Mouse (Mus musculus): ENCODE data around the gene Srsf3. TPM values are rescaled to one million over a fixed set of nuclear protein-coding genes. Genes with fewer than 3 reads are reported as not detected.
"Not testable (repeated sequence)": the region's sequence is repeated elsewhere in the genome, so short reads cannot be mapped to it uniquely, and the experiment has no call there.

Srsf3 gene
- 820 and 832 TPM in 2 replicates for polyA plus RNA-seq (2016; fragmentation: Nextera tagmentation; extraction: Ambion mirVana)

DNA sequence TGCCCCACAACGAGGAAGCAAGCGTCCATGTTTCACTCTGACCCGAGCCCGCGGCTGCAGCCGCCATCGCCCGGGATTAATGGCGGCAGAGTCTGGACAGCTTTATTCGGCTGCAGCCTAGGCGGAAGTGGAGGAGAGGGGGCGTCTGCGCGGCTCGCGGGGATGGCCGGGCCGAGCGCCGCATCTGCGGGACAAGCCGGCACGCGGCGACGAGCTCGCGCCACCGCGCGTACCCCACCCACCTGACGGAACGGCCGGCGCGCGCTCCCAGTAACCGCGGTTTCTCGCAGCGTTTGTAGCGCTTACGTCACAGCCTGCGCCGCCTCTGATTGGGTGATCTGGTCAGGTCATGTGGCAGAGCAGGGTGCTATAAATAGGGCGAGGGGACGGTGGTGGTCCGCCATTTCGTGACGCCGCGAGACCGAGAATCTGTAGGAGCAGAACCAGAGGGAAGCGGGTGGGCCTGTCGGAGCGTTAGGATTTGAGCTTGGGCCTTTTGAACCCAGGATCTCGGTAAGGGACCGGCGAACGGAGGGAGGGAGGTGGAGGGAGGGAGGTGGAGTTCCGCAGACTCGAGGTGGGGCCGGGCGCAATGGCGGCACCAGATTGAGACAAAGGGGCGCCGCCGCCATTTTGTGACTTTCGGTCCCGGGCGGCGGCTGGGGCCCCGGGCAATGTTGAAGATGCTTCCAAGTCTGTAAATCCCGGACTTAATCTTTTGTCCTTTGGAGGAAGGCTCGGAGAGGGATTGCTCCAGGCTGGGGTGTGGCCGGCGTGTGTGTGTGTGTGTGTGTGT lies at the start of gene Srsf3:
Gene Srsf3 (plus strand): TSS at position 355 of the 796 bp plus-strand sequence.
- Histone ChIP-seq H3K27me3 (ENCODE audit: low read depth, poor library complexity, severe bottlenecking) (no peaks in the 10 kb centered on the region), H3K27ac (peak within 1 kb of the TSS; percentile 98), H3K36me3 (peaks cover 33% of the 10 kb centered on the region), H3K9me3 (replicated peaks) (no peaks in the 10 kb centered on the region), H3K4me1 (peaks cover 11% of the 10 kb centered on the region), H3K4me3 (peak within 1 kb of the TSS; percentile 83)
- DNase-seq (ENCODE audit: low spot score), result peak; percentile 100
- under 1% methylated on average over 77 of the region's 77 CpGs for WGBS

DNA sequence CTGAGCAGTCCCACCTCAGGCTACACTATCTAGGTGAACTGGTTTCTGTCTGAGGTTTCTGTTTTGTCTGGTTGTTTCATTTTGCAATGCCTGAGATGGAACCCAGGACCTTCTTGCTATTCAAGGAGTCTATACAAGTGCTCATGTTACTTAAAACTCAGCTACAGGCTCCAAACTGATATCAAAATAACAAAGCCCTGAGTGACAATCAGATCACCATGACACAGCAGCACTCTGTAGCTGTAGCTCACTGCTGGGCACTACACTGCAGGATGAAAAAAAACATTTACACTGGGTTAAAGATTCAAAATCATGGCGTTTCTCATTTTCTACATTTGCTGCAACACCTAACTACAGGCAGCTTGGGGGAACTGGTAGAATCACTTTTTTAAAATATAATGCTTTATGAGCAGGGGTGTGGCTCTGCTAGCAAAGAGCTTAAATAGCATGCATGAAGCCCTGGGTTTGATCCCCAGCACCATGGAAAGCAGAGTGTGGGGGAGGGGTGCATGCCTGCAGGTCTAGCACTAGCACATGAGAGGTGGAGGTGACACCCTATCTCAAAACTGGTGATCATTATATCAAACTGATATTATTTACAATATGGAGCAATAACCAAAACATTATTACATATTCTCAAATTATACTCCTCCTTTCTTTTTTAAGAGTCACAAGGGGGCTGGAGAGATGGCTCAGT lies 47.6 kb upstream of the Srsf3 start:
- Histone ChIP-seq H3K9me3 (replicated peaks) (no peaks in the 10 kb centered on the region), H3K27me3 (ENCODE audit: low read depth, poor library complexity, severe bottlenecking) (no peaks in the 10 kb centered on the region), H3K27ac (no peak overlapping the region), H3K4me1 (no peaks in the 10 kb centered on the region; the same call in 1 of the 2 replicates), H3K4me3 (no peak overlapping the region), H3K36me3 (peaks cover 92% of the 10 kb centered on the region)
- DNase-seq (ENCODE audit: low spot score), result no peak
- 81% methylated on average over 1 of the region's 1 CpGs for WGBS

DNA sequence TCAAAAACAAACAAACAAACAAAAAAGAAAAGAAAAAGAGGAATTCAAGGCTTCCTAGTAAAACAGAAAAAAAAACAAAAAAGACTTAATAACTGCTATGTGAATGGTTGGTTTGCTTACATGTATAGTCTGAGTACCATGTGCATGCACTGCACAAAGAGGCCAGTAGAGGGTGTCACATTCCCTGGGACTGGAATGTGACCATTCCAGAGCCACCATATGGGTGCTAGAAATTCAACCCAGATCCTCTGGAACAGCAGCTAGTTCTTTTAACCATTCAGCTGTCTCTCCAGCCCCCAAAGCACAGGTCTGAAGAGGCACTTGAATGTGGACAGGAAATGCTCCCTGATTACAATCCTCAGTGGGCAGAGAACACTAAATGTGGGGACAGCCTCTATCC lies 45.6 kb upstream of the Srsf3 start:
- no peak overlapping the region for H3K27ac ChIP-seq
- no peaks in the 10 kb centered on the region for H3K9me3 ChIP-seq (replicated peaks)
- H3K4me3 ChIP-seq, result no peak overlapping the region
- H3K4me1 ChIP-seq, result no peaks in the 10 kb centered on the region; the same call in 1 of the 2 replicates
- peaks cover 96% of the 10 kb centered on the region for H3K36me3 ChIP-seq
- H3K27me3 ChIP-seq (ENCODE audit: low read depth, poor library complexity, severe bottlenecking), result no peaks in the 10 kb centered on the region
- peak; percentile 47 for DNase-seq (ENCODE audit: low spot score)

DNA sequence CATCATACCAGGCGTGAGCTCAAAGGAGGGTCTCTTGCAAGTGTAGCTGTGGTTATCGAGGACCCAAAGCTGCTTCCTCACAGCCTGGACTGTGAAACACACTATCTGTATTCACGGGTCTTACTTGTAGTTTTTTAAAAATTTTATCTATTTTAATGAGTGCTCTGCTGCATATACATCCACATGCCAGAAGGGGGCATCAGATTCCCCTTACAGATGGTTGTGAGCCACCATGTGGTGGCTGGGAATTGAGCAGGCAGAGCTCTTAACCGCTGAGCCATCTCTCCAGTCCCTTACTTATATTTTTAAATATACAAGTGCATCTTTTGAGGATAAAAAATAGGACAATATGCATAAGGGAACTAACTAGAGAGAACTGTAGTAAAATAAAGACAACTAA lies 44.7 kb upstream of the Srsf3 start:
- Histone ChIP-seq H3K27ac (no peak overlapping the region), H3K27me3 (ENCODE audit: low read depth, poor library complexity, severe bottlenecking) (no peaks in the 10 kb centered on the region), H3K4me1 (no peaks in the 10 kb centered on the region; the same call in 1 of the 2 replicates), H3K4me3 (no peak overlapping the region), H3K9me3 (replicated peaks) (no peaks in the 10 kb centered on the region), H3K36me3 (peaks cover 95% of the 10 kb centered on the region)
- no peak for DNase-seq (ENCODE audit: low spot score)
- WGBS, result 80% methylated on average over 4 of the region's 4 CpGs

DNA sequence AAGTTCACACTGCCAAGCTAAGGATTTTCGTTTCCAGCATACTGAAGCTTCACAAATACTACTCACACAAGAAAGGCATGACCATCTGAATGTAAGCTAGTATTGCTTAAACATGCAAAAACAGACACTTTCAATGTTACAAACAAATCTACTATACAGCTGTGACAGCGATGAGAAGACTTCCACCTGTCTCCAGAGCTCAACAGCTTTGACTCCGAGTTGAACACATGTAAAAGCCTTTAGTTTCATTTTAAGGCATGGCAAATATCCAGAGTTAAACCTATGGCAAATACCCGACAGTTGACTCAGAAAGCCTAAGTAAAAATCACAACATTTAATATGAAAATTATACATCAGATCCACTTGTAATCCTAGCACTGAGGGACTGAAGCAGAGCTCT lies 44.1 kb upstream of the Srsf3 start:
- 92% methylated on average over 4 of the region's 4 CpGs for WGBS
- Histone ChIP-seq H3K4me3 (no peak overlapping the region), H3K27ac (no peak overlapping the region), H3K27me3 (ENCODE audit: low read depth, poor library complexity, severe bottlenecking) (no peaks in the 10 kb centered on the region), H3K9me3 (replicated peaks) (no peaks in the 10 kb centered on the region), H3K4me1 (no peaks in the 10 kb centered on the region), H3K36me3 (peaks cover 93% of the 10 kb centered on the region)
- DNase-seq (ENCODE audit: low spot score), result no peak

DNA sequence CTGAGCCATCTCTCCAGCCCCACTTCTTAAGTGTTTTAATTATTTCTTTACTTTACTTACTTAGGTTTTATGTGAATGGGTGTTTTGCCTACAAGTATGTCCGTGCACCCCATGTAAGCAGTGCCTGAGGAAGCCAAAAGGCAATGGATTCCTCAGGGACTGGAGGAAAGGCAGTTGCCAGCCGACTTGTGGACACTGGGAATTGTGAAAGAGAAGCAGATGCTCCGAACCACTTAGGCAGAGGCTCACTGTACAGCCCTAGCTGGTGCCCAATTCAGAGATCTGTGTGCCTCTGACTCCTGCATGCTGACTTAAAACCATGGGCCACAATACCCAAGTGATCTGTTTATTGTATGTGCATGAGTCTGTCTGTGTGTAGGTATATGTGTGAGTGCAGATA lies 43.4 kb upstream of the Srsf3 start:
- H3K4me1 ChIP-seq, result no peaks in the 10 kb centered on the region
- H3K36me3 ChIP-seq, result peaks cover 92% of the 10 kb centered on the region
- 92% methylated on average over 3 of the region's 3 CpGs for WGBS
- no peak overlapping the region for H3K4me3 ChIP-seq
- DNase-seq (ENCODE audit: low spot score), result no peak
- no peaks in the 10 kb centered on the region for H3K9me3 ChIP-seq (replicated peaks)
- H3K27ac ChIP-seq, result no peak overlapping the region
- H3K27me3 ChIP-seq (ENCODE audit: low read depth, poor library complexity, severe bottlenecking), result no peaks in the 10 kb centered on the region

DNA sequence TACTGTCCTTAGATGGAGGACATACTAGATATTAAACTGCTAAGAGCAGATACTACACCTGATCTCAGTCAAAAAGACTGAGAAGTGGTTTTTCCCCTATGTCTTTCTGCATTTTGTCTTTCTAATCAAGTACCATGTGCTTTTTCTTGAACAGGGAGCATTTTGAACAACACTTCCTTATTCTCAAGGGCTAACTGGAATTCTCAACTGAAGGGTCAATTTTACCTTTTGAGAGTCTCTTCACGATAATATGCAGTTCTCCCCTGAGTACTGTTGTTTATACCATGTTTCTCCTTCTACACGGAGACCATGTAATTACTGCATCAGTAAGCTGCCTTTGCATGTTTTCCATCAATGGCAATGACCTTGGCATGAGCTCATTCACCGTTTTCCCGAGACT lies 42.4 kb upstream of the Srsf3 start:
- H3K36me3 ChIP-seq, result peaks cover 93% of the 10 kb centered on the region
- H3K27me3 ChIP-seq (ENCODE audit: low read depth, poor library complexity, severe bottlenecking), result no peaks in the 10 kb centered on the region
- no peak for DNase-seq (ENCODE audit: low spot score)
- 87% methylated on average over 4 of the region's 4 CpGs for WGBS
- no peaks in the 10 kb centered on the region for H3K9me3 ChIP-seq (replicated peaks)
- H3K4me3 ChIP-seq, result no peak overlapping the region
- no peak overlapping the region for H3K27ac ChIP-seq
- no peaks in the 10 kb centered on the region for H3K4me1 ChIP-seq

DNA sequence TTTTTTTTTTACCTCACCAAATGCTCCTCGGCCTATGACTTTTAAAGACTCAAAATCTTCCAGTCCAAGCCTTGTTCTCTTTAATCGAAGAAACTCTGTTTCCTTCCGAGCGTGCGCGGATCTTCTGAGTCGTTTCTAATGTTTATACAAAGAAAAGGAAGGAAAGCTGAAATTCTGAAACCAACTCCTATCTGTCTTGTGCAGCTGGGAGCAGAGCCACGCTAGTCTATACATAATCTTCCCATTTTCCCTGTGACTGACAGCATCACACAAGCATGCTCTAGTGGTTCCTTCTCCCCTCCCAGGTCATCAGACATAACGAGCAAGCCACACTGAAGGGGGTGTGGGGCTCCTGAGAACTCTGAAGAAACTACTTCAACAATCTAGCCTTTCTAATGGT lies 41.1 kb upstream of the Srsf3 start:
- no peaks in the 10 kb centered on the region for H3K9me3 ChIP-seq (replicated peaks)
- no peak overlapping the region for H3K4me3 ChIP-seq
- no peaks in the 10 kb centered on the region for H3K27me3 ChIP-seq (ENCODE audit: low read depth, poor library complexity, severe bottlenecking)
- peaks cover 93% of the 10 kb centered on the region for H3K36me3 ChIP-seq
- WGBS, result 91% methylated on average over 9 of the region's 9 CpGs
- no peak overlapping the region for H3K27ac ChIP-seq
- DNase-seq (ENCODE audit: low spot score), result no peak
- H3K4me1 ChIP-seq, result no peaks in the 10 kb centered on the region

DNA sequence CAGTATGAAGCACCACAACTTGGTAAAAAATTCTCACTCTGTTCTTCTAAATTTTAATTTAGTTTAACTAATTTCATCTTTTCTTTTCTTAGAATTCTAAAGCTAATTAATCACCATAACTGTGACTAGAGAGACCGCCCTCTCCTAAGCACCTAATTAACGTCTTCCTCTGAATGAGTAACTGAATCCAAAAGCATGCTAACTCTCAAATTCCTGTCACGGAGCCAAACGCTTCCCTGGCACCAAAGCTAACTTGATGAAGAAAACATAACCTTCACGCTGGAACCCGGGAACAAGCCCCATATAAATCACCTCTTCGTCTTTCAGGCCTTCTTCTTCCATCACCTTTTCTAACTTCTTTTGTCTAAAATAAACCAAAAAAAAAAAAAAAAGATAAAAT lies 40.3 kb upstream of the Srsf3 start:
- H3K4me3 ChIP-seq, result no peak overlapping the region
- peaks cover 93% of the 10 kb centered on the region for H3K36me3 ChIP-seq
- no peaks in the 10 kb centered on the region for H3K27me3 ChIP-seq (ENCODE audit: low read depth, poor library complexity, severe bottlenecking)
- no peaks in the 10 kb centered on the region for H3K9me3 ChIP-seq (replicated peaks)
- WGBS, result 72% methylated on average over 7 of the region's 7 CpGs
- H3K4me1 ChIP-seq, result no peaks in the 10 kb centered on the region
- DNase-seq (ENCODE audit: low spot score), result no peak
- H3K27ac ChIP-seq, result no peak overlapping the region

DNA sequence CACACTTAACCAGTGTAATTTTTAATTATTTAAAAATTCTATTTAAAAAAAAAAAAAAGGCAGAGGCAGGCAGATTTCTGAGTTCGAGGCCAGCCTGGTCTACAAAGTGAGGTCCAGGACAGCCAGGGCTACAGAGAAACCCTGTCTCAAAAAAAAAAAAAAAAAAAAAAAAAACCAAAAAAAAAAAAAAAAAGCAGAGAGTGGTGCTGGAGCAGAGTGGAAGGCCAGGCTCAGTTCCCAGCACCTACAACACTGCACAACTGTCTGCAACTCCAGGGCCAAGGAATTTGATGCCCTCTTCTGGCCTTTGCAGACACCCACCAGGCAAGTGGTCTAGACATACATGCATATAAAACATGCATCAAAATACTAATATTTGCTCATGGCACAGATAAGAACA lies 39.4 kb upstream of the Srsf3 start:
- not testable (repeated sequence) for H3K27me3 ChIP-seq (ENCODE audit: low read depth, poor library complexity, severe bottlenecking); H3K4me1 ChIP-seq; H3K27ac ChIP-seq; H3K4me3 ChIP-seq; H3K9me3 ChIP-seq (replicated peaks); DNase-seq (ENCODE audit: low spot score)
- WGBS, result 96% methylated on average over 1 of the region's 1 CpGs
- peaks cover 93% of the 10 kb centered on the region for H3K36me3 ChIP-seq

DNA sequence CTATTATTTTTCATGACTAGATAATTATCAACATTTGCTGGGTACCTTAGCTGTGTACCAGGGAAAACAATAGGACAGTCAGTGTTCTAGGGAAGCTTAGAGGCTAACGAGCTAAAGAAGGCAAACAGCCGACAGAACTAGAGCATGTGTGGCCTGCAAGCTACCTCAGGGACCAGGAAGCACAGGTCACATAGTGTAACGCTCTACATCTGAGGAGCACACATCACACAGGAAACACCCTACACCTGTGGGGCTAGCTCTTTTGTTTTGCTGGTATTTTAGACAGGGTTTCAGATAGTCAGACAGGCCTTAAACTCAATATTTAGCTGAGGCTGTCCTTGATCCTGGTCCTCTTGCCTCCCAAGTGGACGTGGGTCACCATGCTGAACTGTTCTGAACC lies 37.8 kb upstream of the Srsf3 start:
- 98% methylated on average over 4 of the region's 4 CpGs for WGBS
- H3K4me3 ChIP-seq, result no peak overlapping the region
- no peaks in the 10 kb centered on the region for H3K27me3 ChIP-seq (ENCODE audit: low read depth, poor library complexity, severe bottlenecking)
- no peak for DNase-seq (ENCODE audit: low spot score)
- H3K9me3 ChIP-seq (replicated peaks), result no peaks in the 10 kb centered on the region
- H3K36me3 ChIP-seq, result peaks cover 95% of the 10 kb centered on the region
- no peaks in the 10 kb centered on the region for H3K4me1 ChIP-seq
- no peak overlapping the region for H3K27ac ChIP-seq

DNA sequence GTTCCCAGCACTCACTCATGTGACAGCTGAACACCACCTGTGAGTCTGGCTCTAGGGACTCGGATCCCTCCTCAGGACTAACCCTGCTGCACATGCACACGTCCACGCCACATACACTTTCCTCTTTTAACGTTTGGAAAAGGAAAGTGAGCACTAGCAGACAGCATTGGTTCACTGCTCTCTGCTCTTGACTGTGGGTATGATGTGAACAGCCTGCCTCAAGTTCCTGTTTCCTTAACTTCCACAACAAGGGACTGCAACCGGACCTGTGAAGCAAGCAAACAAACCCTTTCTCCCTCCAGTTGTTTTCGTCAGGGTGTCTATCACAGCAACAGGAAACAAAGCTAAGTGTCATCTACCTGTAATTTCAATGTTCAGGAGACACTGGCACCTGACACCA lies 32.0 kb upstream of the Srsf3 start:
- no peak for DNase-seq (ENCODE audit: low spot score)
- Histone ChIP-seq H3K4me3 (no peak overlapping the region), H3K27ac (no peak overlapping the region), H3K9me3 (replicated peaks) (no peaks in the 10 kb centered on the region), H3K4me1 (0 out of 2 replicates have a peak, but pooled peaks cover 4% of the 10 kb centered on the region), H3K36me3 (peaks cover 74% of the 10 kb centered on the region), H3K27me3 (ENCODE audit: low read depth, poor library complexity, severe bottlenecking) (no peaks in the 10 kb centered on the region)
- WGBS, result 87% methylated on average over 6 of the region's 6 CpGs

DNA sequence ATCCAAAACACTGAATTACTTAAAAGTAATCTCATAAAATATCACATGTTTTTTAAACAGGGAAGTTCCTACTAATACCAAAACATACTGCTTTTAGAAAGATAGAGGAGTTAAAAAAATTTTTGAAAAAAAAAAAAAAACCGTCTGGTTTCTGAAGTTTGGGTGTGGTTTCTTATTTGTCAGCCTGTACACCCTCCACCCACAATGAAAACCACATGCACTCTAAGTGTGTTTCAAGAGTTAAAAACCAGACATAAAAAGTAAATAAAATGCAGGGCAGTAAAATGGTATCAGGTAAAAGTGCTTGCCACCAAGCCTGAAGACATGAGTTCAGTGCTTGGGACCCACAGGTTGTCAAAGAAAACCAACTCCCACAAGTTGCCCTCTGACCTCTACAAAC lies 28.7 kb upstream of the Srsf3 start:
- peaks cover 50% of the 10 kb centered on the region for H3K36me3 ChIP-seq
- WGBS, result 77% methylated on average over 1 of the region's 1 CpGs

More for the DNA sequence above, 28.7 kb upstream of the Srsf3 start:
- Histone ChIP-seq H3K27ac (no peak overlapping the region), H3K9me3 (replicated peaks) (no peaks in the 10 kb centered on the region), H3K4me1 (peaks cover 24% of the 10 kb centered on the region), H3K27me3 (ENCODE audit: low read depth, poor library complexity, severe bottlenecking) (no peaks in the 10 kb centered on the region), H3K4me3 (no peak overlapping the region)
- no peak for DNase-seq (ENCODE audit: low spot score)

All from limb, embryonic 10.5 days (tissue).